Mouse (Mus musculus) heart, adult 2 months (tissue): ENCODE data around the gene Hacd1.

Experiments used
- CTCF ChIP-seq: fragments of 200-600 bp; IDR thresholded peaks from 2 replicates; pipeline ENCODE4 v1.8.1; 2022; ENCODE audit warnings: antibody characterized with exemption, mild to moderate bottlenecking, moderate library complexity
- POLR2A ChIP-seq: fragments of 200-500 bp; IDR thresholded peaks from 2 replicates; pipeline ENCODE4 v1.6.1; 2011; ENCODE audit warnings: mild to moderate bottlenecking, low read depth, low read length, control low read depth; ENCODE audit not compliant: insufficient read depth

- TF ChIP-seq CTCF (no peak), POLR2A (no peak)
Measured at GRCm38 (mm10) chr2:14053618-14054017, 2.3 kb downstream of the Hacd1 start.
